Mouse (Mus musculus) cortical plate, adult 2 months (tissue): Measurements from ENCODE around the gene Cnih3. TPM values are rescaled to one million over a fixed set of nuclear protein-coding genes. Genes with fewer than 3 reads are reported as not detected.

Experiments
- H3K27ac ChIP-seq: fragments of 200-500 bp; 2 replicates; pipeline ENCODE4 v1.5.1; 2012; ENCODE audit warnings: low read length, control low read depth, inconsistent platforms; ENCODE audit not compliant: insufficient read depth
- H3K4me1 ChIP-seq: fragments of 200-500 bp; 2 replicates; pipeline ENCODE4 v1.6.1; 2011; ENCODE audit warnings: low read length; ENCODE audit not compliant: control insufficient read depth, insufficient read depth
- H3K4me3 ChIP-seq: fragments of 200-500 bp; 2 replicates; pipeline ENCODE4 v1.5.1; 2011; ENCODE audit warnings: mild to moderate bottlenecking, low read length, control low read depth; ENCODE audit not compliant: insufficient read depth
- CTCF ChIP-seq: fragments of 200-500 bp; IDR thresholded peaks from 2 replicates; pipeline ENCODE4 v1.5.1; 2011; ENCODE audit warnings: mild to moderate bottlenecking, control low read depth, low read length; ENCODE audit not compliant: insufficient read depth; ENCODE audit errors: extremely low read depth
- POLR2A ChIP-seq: fragments of 200-500 bp; IDR thresholded peaks from 2 replicates; pipeline ENCODE4 v1.6.1; 2011; ENCODE audit warnings: mild to moderate bottlenecking, low read length, control low read depth; ENCODE audit not compliant: insufficient read depth; ENCODE audit errors: extremely low read depth
- polyA plus RNA-seq: library from polyadenylated mRNA; depleted of rRNA; stranded (reverse); fragments of >200 nt; gene quantifications from 2 replicates; pipeline ENCODE4 v1.2.3, GENCODE M21; 2012

Gene Cnih3
- polyA plus RNA-seq, 1 experiment, result 57.0 TPM

DNA sequence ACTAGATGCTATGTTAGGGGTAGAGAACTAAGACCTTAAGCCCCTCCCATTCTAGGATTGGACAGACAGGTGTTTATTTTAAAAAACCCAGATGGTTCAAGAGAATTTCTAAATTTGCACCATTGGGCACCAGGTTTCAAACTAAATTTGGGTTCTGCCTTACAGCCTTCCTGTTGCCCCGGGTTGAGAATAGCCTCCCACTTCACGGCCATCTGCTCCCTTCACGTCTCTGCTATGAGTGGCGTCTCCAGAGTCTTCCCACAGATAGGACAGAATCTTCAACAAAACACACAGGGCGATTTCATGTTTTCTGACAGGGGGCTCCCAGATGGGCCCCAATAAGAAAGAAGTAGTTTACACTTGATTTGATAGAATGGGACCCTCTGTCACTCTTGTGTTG, 31.3 kb upstream of the Cnih3 start:
- Histone ChIP-seq H3K27ac (no peak overlapping the region), H3K4me1 (0 out of 2 replicates have a peak, but pooled peaks cover 1% of the 10 kb centered on the region), H3K4me3 (no peak overlapping the region)
- TF ChIP-seq CTCF (no peak), POLR2A (no peak)

DNA sequence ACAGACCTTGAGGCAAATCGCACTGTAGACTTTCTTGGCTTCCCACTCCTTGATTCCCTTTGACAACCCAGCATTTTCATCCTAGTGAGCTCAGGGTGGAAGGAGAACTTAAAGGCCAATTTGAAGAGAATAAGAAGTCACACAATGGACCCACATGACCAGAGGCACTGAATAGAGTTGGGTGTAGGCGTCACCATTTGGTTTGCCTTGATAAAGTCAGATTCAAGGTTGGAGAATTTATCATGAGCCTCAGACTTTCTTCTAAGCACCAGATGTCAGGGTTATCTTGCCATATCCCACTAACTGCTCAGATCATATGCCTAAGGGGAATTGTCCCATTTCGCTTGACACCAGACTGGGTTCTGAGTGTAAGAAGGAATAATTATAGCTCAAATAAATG, 29.3 kb upstream of the Cnih3 start:
- no peak overlapping the region for H3K4me3 ChIP-seq
- TF ChIP-seq CTCF (no peak), POLR2A (no peak)

DNA sequence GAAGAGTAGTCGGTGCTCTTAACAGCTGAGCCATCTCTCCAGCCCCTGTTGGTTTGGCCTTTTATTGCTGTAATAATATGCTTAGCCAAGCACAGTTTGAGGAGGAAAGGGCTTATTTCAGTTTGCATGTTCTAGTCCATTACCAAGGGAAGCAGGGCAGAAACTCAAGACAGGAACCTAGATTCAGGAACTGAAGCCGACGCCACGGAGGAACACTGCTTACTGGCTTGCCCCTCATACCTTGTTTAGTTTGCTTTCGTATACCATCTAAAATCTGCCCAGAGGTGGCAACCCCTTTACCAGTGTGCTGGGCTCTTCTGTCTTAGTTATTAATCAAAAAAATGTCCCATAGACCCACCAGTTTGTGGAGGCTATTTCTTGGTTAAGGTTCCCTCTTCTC, 25.3 kb upstream of the Cnih3 start:
- Histone ChIP-seq H3K4me1 (peaks cover 3% of the 10 kb centered on the region; the same call in 1 of the 2 replicates), H3K27ac (no peak overlapping the region), H3K4me3 (no peak overlapping the region)
- TF ChIP-seq CTCF (no peak), POLR2A (no peak)

More for the DNA sequence above, 29.3 kb upstream of the Cnih3 start:
- H3K4me1 ChIP-seq, result 0 out of 2 replicates have a peak, but pooled peaks cover 1% of the 10 kb centered on the region
- no peak overlapping the region for H3K27ac ChIP-seq

DNA sequence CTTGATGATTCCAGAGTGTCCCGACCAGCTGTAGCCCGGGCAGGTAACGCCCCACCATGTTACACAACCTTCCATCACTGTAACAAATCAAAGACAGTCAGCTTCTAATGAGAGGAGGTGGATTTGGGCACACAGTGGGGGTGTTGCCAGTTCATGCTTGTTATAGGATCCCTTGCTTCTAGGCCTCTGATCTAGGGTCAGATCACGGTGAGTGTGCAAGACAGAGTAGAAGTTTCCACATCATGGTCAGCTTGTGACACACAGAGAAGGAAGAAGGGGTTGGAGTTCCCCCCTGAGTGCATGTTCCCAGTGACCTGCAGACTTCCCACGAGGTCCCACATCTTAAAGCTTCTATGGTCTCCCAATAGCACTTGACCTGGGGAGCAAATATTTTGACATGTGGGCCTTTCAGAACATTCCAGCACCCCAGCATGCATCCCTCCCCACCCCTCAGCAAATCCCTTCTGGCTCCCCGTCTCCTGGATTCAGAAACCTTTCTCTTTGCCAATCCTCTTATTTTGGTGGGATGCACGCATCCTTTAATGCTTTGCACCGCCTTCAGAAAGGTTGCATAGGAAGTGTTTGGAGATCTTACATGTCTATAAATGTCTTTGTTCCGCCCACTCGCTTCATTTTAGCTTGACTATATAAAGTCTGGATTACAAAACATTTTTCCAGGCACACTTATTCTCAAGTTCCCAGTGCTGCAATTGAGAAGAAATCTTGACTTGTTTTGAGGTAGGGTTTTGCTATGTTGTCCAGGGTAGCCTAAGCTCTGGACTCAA, 24.6 kb upstream of the Cnih3 start:
- Histone ChIP-seq H3K4me1 (peaks cover 3% of the 10 kb centered on the region; the same call in 1 of the 2 replicates), H3K4me3 (no peak overlapping the region), H3K27ac (no peak overlapping the region)
- no peak for TF ChIP-seq CTCF
- no peak for TF ChIP-seq POLR2A

DNA sequence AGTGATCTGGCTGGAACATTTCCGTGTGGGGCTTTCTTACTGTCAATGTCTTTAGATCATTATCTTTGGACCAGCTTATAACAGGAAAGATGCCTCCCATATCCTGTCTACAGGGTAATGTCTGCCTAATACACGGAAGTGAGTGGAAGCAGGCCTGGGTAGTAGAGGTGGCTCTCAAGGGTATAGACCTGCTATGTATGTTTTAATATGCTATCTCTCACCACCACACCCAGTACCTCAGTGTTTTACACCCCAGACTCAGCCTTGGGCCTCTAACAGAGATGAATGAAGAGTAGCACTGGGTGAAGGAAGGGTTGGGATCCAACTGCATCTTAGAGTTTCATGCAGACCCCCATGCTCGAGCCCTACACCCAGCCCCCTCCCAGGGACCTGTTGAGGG, 23.3 kb upstream of the Cnih3 start:
- Histone ChIP-seq H3K4me3 (no peak overlapping the region), H3K4me1 (peaks cover 3% of the 10 kb centered on the region; the same call in 1 of the 2 replicates), H3K27ac (no peak overlapping the region)
- TF ChIP-seq CTCF, result no peak
- no peak for TF ChIP-seq POLR2A

DNA sequence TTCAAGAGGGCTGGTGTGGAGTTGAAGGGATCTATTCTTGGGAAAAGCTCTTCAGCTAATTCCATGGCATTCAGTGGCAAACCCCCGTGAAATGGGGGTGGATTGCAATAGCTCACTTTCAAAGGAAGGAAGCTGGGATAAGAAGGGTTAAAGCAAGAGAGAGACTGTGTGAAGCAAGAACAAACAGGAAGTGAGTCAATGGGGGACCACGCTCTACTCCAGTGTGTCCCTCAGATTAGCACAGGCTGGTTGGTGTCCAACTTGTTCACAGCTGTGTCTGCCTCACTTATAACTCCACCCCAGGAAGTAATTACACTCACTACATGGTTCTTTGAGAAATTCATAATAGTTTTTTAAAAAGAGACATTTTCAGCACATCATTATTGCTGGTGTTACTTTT, 19.8 kb upstream of the Cnih3 start:
- TF ChIP-seq POLR2A (no peak), CTCF (no peak)
- no peak overlapping the region for H3K4me3 ChIP-seq
- peaks cover 3% of the 10 kb centered on the region; the same call in 1 of the 2 replicates for H3K4me1 ChIP-seq
- no peak overlapping the region for H3K27ac ChIP-seq

DNA sequence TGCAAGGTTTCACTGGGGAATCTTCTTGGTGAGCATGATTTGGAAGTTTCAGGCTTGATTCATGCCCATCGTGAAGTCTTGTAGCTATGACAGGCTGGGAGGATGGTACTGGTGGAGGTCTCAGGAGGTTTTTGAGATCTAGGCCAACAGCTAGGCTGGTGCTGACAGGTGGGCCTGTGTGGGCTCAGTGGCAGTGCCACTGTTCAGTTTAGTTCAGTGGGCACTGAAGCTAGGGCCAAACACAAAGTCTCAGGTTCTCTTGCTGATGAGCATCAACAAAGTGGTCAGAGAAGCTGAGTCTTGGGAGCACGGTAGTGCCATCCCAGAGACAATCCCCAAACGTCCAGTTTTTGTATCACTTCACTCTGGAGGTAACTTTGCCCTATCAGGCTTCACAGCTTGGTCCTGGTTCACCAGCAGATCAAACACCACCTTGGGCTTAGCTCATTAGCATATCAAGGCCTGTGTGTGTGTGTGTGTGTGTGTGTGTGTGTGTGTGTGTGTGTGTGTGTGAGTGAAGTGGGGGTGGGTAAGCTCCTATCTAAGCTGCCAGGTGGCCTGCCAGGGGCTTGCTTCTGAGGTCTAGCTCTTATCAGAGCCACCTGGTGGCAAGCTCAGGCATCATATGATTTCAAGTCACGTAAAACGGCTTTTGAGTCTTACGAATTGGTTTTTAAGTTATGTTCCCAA, 18.0 kb upstream of the Cnih3 start:
- Histone ChIP-seq H3K4me1 (no peaks in the 10 kb centered on the region), H3K27ac (no peak overlapping the region), H3K4me3 (no peak overlapping the region)
- TF ChIP-seq CTCF, result 0 out of 2 replicates have a peak, but pooled peaks have one; percentile 18
- no peak for TF ChIP-seq POLR2A

DNA sequence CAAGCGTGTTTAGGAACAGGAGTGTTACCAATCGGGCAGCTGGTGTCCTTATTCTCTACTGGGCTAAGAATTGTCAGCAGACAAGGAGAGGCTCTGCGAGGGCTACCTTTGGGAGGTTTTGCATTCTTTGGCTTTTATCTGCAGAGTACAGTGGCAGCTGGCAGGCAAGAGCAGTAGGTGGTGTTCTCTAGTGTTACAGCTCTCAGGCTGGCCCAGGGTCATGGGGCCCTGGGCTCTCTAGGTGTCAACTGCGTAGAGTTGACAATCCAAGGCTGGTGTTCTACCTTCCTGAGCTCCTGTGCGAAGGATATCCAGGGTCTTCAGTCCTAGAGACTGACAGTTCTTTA, 17.4 kb upstream of the Cnih3 start:
- Histone ChIP-seq H3K27ac (no peak overlapping the region), H3K4me1 (no peaks in the 10 kb centered on the region), H3K4me3 (no peak overlapping the region)
- TF ChIP-seq POLR2A, result no peak
- TF ChIP-seq CTCF, result no peak

DNA sequence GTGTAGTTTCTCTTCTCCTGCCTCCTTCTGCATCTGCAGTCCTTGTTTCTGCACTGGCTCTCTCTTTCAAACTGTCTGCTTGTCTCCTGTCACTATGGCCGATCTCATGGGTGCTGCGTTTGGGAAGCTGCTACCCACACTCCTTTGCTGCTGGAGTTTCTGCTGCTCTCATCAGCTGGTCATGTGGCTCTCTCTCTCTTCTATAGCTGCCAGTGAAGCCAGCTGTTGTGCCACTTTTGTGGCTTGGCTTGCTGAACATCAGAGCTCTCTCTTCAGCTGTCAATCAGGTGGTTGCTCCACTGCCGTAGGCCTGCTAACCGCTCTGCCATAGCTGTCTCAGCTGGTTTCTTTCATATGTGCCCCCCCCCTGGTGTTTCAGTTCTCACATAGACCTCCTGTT, 17.0 kb upstream of the Cnih3 start:
- H3K4me3 ChIP-seq, result no peak overlapping the region
- TF ChIP-seq POLR2A (no peak), CTCF (no peak)
- no peak overlapping the region for H3K27ac ChIP-seq
- H3K4me1 ChIP-seq, result no peaks in the 10 kb centered on the region

DNA sequence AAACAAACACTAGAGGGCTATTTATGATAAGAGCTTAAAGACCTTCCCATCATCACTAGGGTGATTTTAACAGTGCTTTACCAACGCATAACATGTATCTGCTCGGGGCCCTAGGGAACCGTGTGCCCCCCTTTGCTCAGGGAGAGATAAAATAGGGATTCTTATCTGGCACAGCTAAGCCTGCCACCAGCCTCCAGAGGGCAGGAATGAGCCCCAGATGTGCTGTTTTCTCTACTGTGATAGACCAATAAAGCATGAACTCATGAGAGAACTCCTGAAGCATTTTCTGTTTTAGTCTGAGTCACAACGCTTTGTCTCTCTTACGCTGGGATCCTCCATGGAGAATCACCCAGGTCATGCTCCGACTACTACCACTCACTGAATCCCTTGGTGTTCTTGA, 15.6 kb upstream of the Cnih3 start:
- no peak overlapping the region for H3K4me3 ChIP-seq
- no peaks in the 10 kb centered on the region for H3K4me1 ChIP-seq
- H3K27ac ChIP-seq, result no peak overlapping the region
- TF ChIP-seq POLR2A (no peak), CTCF (peak; percentile 26)
